Mouse (Mus musculus) midbrain, embryonic 16.5 days (tissue): ENCODE measurements around the gene Mpc1. TPM values are rescaled to one million over a fixed set of nuclear protein-coding genes. Genes with fewer than 3 reads are reported as not detected.

Experiments
- ATAC-seq: fragments of 200-750 bp; cut with Nextera tagmentation; 2 replicates; pipeline ENCODE4 v1.8.0; 2017; ENCODE audit warnings: moderate TSS enrichment
- H3K27ac ChIP-seq: fragments of 300-500 bp; sonication (generic); 2 replicates; pipeline ENCODE4 v1.5.1; 2014; ENCODE audit warnings: mild to moderate bottlenecking, low read length, mixed read lengths
- H3K27me3 ChIP-seq: fragments of 300-500 bp; sonication (generic); 2 replicates; pipeline ENCODE4 v1.6.1; 2014; ENCODE audit warnings: low read depth, low read length, mixed read lengths; ENCODE audit not compliant: control insufficient read depth, insufficient read depth
- H3K36me3 ChIP-seq: fragments of 300-500 bp; sonication (generic); 2 replicates; pipeline ENCODE4 v1.6.1; 2014; ENCODE audit warnings: mild to moderate bottlenecking, low read length, moderate library complexity, mixed read lengths; ENCODE audit not compliant: control insufficient read depth, insufficient read depth
- H3K4me1 ChIP-seq: fragments of 300-500 bp; sonication (generic); 2 replicates; pipeline ENCODE4 v1.6.1; 2014; ENCODE audit warnings: mild to moderate bottlenecking, low read length, mixed read lengths; ENCODE audit not compliant: control insufficient read depth, insufficient read depth
- H3K4me2 ChIP-seq: fragments of 300-500 bp; sonication (generic); 2 replicates; pipeline ENCODE4 v1.6.1; 2014; ENCODE audit warnings: mild to moderate bottlenecking, low read length, mixed read lengths
- H3K4me3 ChIP-seq: fragments of 300-500 bp; sonication (generic); 2 replicates; pipeline ENCODE4 v1.5.1; 2014; ENCODE audit warnings: low read depth, mild to moderate bottlenecking, low read length, moderate library complexity, mixed read lengths
- H3K9ac ChIP-seq: fragments of 300-500 bp; sonication (generic); 2 replicates; pipeline ENCODE4 v1.6.1; 2014; ENCODE audit warnings: low read depth, low read length, mixed read lengths
- H3K9me3 ChIP-seq: fragments of 300-500 bp; sonication (generic); replicated peaks from 2 replicates; pipeline ENCODE4 v1.6.1; 2014; ENCODE audit warnings: mild to moderate bottlenecking, low read length, mixed read lengths; ENCODE audit not compliant: control insufficient read depth, poor library complexity, severe bottlenecking
- WGBS: fragments of 180-500 bp; shearing (Covaris S2); extraction: QIAGEN DNeasy Blood & Tissue Kit; methylation state at CpG from one replicate; pipeline ENCODE4 v1.1.7; 2014; 5-methylcytosine and 5-hydroxymethylcytosine counted together
- polyA plus RNA-seq: library from polyadenylated mRNA; unstranded; fragments of >200 nt; fragmentation: Nextera tagmentation; extraction: Ambion mirVana; gene quantifications from 2 replicates; pipeline ENCODE4 v1.2.1, GENCODE M21; 2015

The Mpc1 gene
- polyA plus RNA-seq, 1 experiment from 2014 or later, result 338 TPM

- Histone ChIP-seq H3K4me3 (no peak overlapping the region), H3K27ac (no peak overlapping the region), H3K4me1 (peaks cover 6% of the 10 kb centered on the region), H3K27me3 (no peaks in the 10 kb centered on the region), H3K9me3 (no peaks in the 10 kb centered on the region), H3K36me3 (peaks cover 8% of the 10 kb centered on the region; the same call in 1 of the 2 replicates), H3K4me2 (no peak overlapping the region), H3K9ac (no peak overlapping the region)
- no peak for ATAC-seq
- whole genome bisulfite sequencing, result 88% methylated on average over 3 of the region's 3 CpGs
These were observed 7.4 kb downstream of the Mpc1 start for GRCm38 (mm10) chr17:8289993-8290679.

- Histone ChIP-seq H3K9me3 (no peaks in the 10 kb centered on the region), H3K4me2 (no peak overlapping the region), H3K27me3 (no peaks in the 10 kb centered on the region), H3K36me3 (peaks cover 8% of the 10 kb centered on the region; the same call in 1 of the 2 replicates), H3K27ac (no peak overlapping the region), H3K9ac (no peak overlapping the region), H3K4me3 (no peak overlapping the region), H3K4me1 (no peaks in the 10 kb centered on the region; the same call in 1 of the 2 replicates)
- no peak for ATAC-seq
These were observed 8.0 kb downstream of the Mpc1 start for GRCm38 (mm10) chr17:8290736-8291135.

GRCm38 (mm10) chr17:8295825-8296224 lies 13.1 kb downstream of the Mpc1 start:
- H3K4me2 ChIP-seq, result no peak overlapping the region
- peaks cover 15% of the 10 kb centered on the region for H3K36me3 ChIP-seq
- no peak overlapping the region for H3K4me3 ChIP-seq
- no peak for ATAC-seq
- H3K9me3 ChIP-seq, result no peaks in the 10 kb centered on the region
- no peak overlapping the region for H3K27ac ChIP-seq
- H3K27me3 ChIP-seq, result no peaks in the 10 kb centered on the region
- H3K9ac ChIP-seq, result no peak overlapping the region
- no peaks in the 10 kb centered on the region for H3K4me1 ChIP-seq

- H3K27ac ChIP-seq, result no peak overlapping the region
- 91% methylated on average over 9 of the region's 9 CpGs for WGBS
- ATAC-seq, result no peak
- no peaks in the 10 kb centered on the region for H3K4me1 ChIP-seq
- no peaks in the 10 kb centered on the region for H3K27me3 ChIP-seq
- peaks cover 15% of the 10 kb centered on the region for H3K36me3 ChIP-seq
- H3K4me2 ChIP-seq, result no peak overlapping the region
- H3K9ac ChIP-seq, result no peak overlapping the region
- no peak overlapping the region for H3K4me3 ChIP-seq
- H3K9me3 ChIP-seq, result no peaks in the 10 kb centered on the region
These were observed 13.7 kb downstream of the Mpc1 start for GRCm38 (mm10) chr17:8296313-8296844.

GRCm38 (mm10) chr17:8297746-8298145 lies 15.0 kb downstream of the Mpc1 start:
- H3K36me3 ChIP-seq, result peaks cover 15% of the 10 kb centered on the region
- H3K9me3 ChIP-seq, result no peaks in the 10 kb centered on the region
- no peak overlapping the region for H3K9ac ChIP-seq
- no peaks in the 10 kb centered on the region for H3K27me3 ChIP-seq
- no peak overlapping the region for H3K27ac ChIP-seq
- no peak for ATAC-seq
- H3K4me2 ChIP-seq, result no peak overlapping the region
- 84% methylated on average over 5 of the region's 5 CpGs for WGBS
- no peaks in the 10 kb centered on the region for H3K4me1 ChIP-seq
- H3K4me3 ChIP-seq, result no peak overlapping the region

GRCm38 (mm10) chr17:8298281-8298680 lies 15.6 kb downstream of the Mpc1 start:
- Histone ChIP-seq H3K4me2 (no peak overlapping the region), H3K27me3 (no peaks in the 10 kb centered on the region), H3K27ac (no peak overlapping the region), H3K36me3 (peaks cover 15% of the 10 kb centered on the region), H3K4me1 (no peaks in the 10 kb centered on the region), H3K9me3 (no peaks in the 10 kb centered on the region), H3K4me3 (no peak overlapping the region), H3K9ac (no peak overlapping the region)
- ATAC-seq, result no peak
- WGBS, result 92% methylated on average over 2 of the region's 2 CpGs

- H3K4me2 ChIP-seq, result no peak overlapping the region
- H3K9ac ChIP-seq, result no peak overlapping the region
- H3K9me3 ChIP-seq, result no peaks in the 10 kb centered on the region
- H3K36me3 ChIP-seq, result peaks cover 12% of the 10 kb centered on the region
- H3K27me3 ChIP-seq, result no peaks in the 10 kb centered on the region; the same call in 1 of the 2 replicates
- no peak overlapping the region for H3K4me3 ChIP-seq
- no peak for ATAC-seq
- H3K4me1 ChIP-seq, result no peaks in the 10 kb centered on the region
- H3K27ac ChIP-seq, result no peak overlapping the region
These were observed 16.8 kb downstream of the Mpc1 start for GRCm38 (mm10) chr17:8299524-8299923.

GRCm38 (mm10) chr17:8301515-8301914 lies 18.8 kb downstream of the Mpc1 start:
- H3K36me3 ChIP-seq, result peaks cover 7% of the 10 kb centered on the region
- ATAC-seq, result no peak
- 75% methylated on average over 4 of the region's 4 CpGs for WGBS

GRCm38 (mm10) chr17:8302772-8303438 lies 20.2 kb downstream of the Mpc1 start:
- no peak for ATAC-seq
- H3K4me2 ChIP-seq, result no peak overlapping the region
- H3K4me3 ChIP-seq, result no peak overlapping the region
- H3K27ac ChIP-seq, result no peak overlapping the region
- no peaks in the 10 kb centered on the region for H3K9me3 ChIP-seq
- peaks cover 3% of the 10 kb centered on the region; the same call in 1 of the 2 replicates for H3K36me3 ChIP-seq
- no peaks in the 10 kb centered on the region; the same call in 1 of the 2 replicates for H3K27me3 ChIP-seq
- no peaks in the 10 kb centered on the region for H3K4me1 ChIP-seq
- WGBS, result 77% methylated on average over 7 of the region's 7 CpGs
- no peak overlapping the region for H3K9ac ChIP-seq

More at GRCm38 (mm10) chr17:8301515-8301914, 18.8 kb downstream of the Mpc1 start:
- Histone ChIP-seq H3K4me2 (no peak overlapping the region), H3K4me3 (no peak overlapping the region), H3K9me3 (no peaks in the 10 kb centered on the region), H3K9ac (no peak overlapping the region), H3K27me3 (no peaks in the 10 kb centered on the region; the same call in 1 of the 2 replicates), H3K4me1 (no peaks in the 10 kb centered on the region), H3K27ac (no peak overlapping the region)
